Mouse (Mus musculus) erythroblast, embryonic 14.5 days (primary cell): ENCODE data around the gene Pptc7. TPM values are rescaled to one million over a fixed set of nuclear protein-coding genes. Genes with fewer than 3 reads are reported as not detected.

ENCODE experiments used
- H3K27me3 ChIP-seq: 2 replicates; pipeline ENCODE4 v1.6.1; 2012; ENCODE audit warnings: inconsistent platforms; ENCODE audit not compliant: control insufficient read depth
- H3K36me3 ChIP-seq: 2 replicates; pipeline ENCODE4 v1.6.1; 2012; ENCODE audit warnings: mild to moderate bottlenecking, inconsistent platforms; ENCODE audit not compliant: control insufficient read depth
- H3K4me1 ChIP-seq: 2 replicates; pipeline ENCODE4 v1.6.1; 2012; ENCODE audit warnings: inconsistent platforms; ENCODE audit not compliant: control insufficient read depth
- H3K4me3 ChIP-seq: replicated peaks from 2 replicates; pipeline ENCODE3; 2012; ENCODE audit warnings: moderate library complexity, mild to moderate bottlenecking, inconsistent platforms
- H3K9me3 ChIP-seq: 2 replicates; pipeline ENCODE4 v1.6.1; 2012; ENCODE audit warnings: low read length, inconsistent platforms, mixed read lengths; ENCODE audit not compliant: control insufficient read depth
- GATA1 ChIP-seq: IDR thresholded peaks from 2 replicates; pipeline ENCODE4 v1.6.1; 2012; ENCODE audit warnings: low read length, inconsistent platforms, mixed read lengths
- TAL1 ChIP-seq: IDR thresholded peaks from 3 replicates; pipeline ENCODE4 v1.6.1; 2012; ENCODE audit warnings: low read length, inconsistent platforms, mixed read lengths
- polyA plus RNA-seq: library from polyadenylated mRNA; stranded (reverse); fragments of >175 nt; gene quantifications from 2 replicates; pipeline ENCODE4 v1.2.3, GENCODE M21; 2012

The Pptc7 gene
- polyA plus RNA-seq, 1 experiment: 0.12 TPM

DNA sequence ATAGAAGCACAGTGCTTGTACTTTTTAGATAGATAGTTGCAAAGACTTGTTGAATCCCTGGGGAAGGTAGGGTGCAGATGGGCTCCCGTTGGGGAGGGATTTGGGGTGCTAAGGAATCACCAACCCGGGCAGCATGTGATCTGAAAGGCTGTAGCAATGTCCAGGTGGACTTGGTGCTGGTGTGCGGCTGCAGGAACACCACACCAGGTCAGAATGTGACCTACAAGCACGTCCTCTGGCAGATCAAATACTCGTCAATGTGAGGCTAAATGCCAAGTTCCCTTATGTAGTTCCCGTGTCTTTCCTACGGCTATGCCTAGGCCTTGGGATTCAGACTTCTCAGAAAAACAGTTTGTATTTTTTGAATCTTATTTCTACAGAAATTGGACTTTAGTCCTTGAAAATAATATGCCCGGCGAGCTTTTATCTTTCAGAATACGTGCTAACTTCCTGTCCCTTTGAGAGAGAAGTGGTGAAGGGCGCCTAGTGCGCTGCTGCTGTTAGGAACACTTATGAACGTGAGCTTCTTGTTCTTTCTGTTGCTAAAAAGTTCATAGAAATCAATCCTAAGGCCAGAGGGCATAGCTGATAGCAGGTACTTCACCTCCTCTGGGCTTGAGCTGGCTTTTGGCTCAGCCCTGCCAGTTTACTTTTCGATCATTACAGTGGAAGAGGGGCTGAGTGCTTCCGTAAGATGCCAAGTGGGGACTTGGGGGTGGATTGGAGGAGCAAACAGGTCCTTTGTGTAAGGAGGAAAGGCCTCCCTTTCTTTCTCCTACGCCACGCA is 7.6 kb downstream of the Pptc7 start:
- no peaks in the 10 kb centered on the region for H3K27me3 ChIP-seq
- no peak for TF ChIP-seq GATA1
- TF ChIP-seq TAL1: no peak
- peaks cover 56% of the 10 kb centered on the region for H3K36me3 ChIP-seq
- H3K4me3 ChIP-seq: peak overlapping the region; percentile 39
- no peaks in the 10 kb centered on the region for H3K9me3 ChIP-seq
- H3K4me1 ChIP-seq: peaks cover 61% of the 10 kb centered on the region

DNA sequence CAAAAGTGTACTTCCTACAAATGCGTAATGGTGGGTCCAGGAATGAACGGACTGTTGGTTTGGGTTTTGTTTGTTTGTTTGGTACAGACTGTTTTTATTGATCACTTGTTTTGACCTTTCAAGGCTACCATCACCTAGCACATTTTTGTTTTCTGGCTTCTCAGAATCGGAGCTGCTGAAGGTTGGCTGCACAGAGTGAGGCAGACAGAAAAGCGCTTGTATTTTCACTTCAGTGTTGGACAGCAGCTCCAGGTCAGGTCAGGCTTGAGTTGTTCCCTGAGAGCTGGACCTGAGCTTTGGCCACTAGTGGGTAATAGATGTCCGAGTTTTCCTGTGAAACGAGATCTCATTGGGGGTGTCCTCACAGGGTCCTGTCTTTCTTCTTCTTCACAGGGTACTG is 9.0 kb downstream of the Pptc7 start:
- Histone ChIP-seq H3K4me3 (no peak overlapping the region), H3K9me3 (no peaks in the 10 kb centered on the region), H3K27me3 (no peaks in the 10 kb centered on the region), H3K4me1 (peaks cover 49% of the 10 kb centered on the region), H3K36me3 (peaks cover 47% of the 10 kb centered on the region)
- TF ChIP-seq TAL1: no peak
- no peak for TF ChIP-seq GATA1

DNA sequence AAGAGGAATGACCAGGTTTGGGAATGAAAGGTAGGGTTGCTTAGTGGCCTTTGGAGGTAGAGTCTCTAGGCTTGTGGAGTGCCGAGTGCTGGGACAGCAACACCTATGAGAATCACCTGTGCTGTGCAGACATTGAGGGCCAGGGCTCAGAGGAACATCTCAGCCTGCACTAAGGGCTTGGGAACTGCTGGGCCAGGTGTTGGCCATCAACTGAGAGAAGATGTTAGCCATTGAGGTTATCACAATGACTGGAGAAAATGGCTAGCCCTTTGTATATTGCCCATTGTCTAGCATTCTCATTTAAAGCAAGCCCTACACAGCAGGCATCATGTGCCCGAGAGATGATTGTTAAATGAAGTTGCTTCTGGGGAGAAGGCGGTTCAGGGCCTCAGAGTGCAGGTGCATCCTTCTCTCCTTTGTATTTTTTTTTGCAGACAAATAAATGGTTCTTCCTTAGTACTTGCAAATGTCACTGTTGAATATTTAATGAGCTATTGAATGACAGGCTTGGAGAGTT is 10.1 kb downstream of the Pptc7 start:
- no peak overlapping the region for H3K4me3 ChIP-seq
- H3K36me3 ChIP-seq: peaks cover 39% of the 10 kb centered on the region
- no peak for TF ChIP-seq TAL1
- TF ChIP-seq GATA1: no peak
- H3K9me3 ChIP-seq: no peaks in the 10 kb centered on the region
- no peaks in the 10 kb centered on the region for H3K27me3 ChIP-seq
- H3K4me1 ChIP-seq: peaks cover 41% of the 10 kb centered on the region

DNA sequence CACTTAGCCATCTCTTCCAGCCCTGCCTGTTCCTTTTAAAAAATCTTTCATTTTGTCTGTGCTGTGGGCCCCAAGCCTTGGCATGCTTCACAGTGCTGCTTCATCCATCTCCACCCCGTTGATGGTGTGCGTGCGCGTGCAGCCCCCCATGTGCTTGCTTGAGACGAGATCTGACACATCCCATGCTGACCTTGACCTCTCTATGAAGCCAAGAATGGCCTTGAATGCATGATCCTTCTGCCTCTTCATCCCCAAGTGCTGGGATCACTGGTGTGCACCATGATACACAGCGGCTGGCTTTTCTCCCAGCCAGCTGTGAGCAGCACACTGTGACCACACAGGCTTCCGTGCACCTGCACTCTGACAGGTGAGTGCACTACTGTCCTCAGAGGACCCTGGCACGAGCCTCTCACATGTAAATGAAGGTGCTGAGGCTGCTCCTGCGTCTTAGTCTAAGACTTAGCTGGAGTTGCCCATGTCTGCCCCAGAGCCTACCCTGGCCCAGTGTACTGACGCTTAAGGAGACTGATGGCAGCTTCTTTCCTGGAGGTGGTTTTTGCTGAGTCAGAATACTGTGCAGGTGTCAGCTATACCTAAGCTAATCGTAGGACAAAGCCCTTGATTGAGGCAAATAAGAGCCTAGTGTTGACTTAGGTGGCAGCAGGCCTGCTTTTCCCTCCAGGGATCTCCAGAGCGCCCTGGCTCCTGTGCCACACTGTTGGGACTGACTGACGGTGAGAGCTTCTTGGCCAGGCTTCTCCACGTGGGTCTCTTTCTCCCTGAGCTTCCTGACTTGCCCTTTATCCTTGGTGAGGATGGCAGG is 11.2 kb downstream of the Pptc7 start:
- no peaks in the 10 kb centered on the region for H3K9me3 ChIP-seq
- no peak overlapping the region for H3K4me3 ChIP-seq
- TF ChIP-seq TAL1 (no peak), GATA1 (no peak)
- peaks cover 40% of the 10 kb centered on the region for H3K4me1 ChIP-seq
- H3K27me3 ChIP-seq: no peaks in the 10 kb centered on the region
- peaks cover 30% of the 10 kb centered on the region for H3K36me3 ChIP-seq

DNA sequence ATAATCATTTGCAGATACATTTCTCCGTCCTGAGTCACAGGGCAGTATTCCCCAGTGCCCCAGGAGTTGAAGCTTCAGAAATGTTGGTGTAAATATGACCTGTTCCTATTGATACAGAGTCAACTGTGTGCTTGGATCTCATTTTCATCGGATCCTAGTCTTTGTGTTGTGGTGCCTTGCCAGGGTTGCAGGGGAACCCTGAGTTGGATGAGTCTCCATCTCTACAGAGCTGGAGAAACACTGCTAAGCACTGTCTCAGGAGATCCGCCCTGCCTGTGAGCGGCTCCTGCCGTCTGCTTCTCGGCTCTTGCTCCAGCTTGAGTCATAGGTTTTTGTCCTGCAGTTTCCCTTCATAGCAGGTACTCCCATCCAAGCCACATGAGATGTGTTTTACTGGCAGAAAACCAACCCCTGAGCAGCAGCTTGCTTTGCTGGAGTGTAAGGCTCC is 15.9 kb downstream of the Pptc7 start:
- Histone ChIP-seq H3K4me1 (peaks cover 16% of the 10 kb centered on the region), H3K27me3 (no peaks in the 10 kb centered on the region), H3K36me3 (peaks cover 12% of the 10 kb centered on the region), H3K9me3 (no peaks in the 10 kb centered on the region), H3K4me3 (no peak overlapping the region)
- TF ChIP-seq GATA1: no peak
- TF ChIP-seq TAL1: no peak

DNA sequence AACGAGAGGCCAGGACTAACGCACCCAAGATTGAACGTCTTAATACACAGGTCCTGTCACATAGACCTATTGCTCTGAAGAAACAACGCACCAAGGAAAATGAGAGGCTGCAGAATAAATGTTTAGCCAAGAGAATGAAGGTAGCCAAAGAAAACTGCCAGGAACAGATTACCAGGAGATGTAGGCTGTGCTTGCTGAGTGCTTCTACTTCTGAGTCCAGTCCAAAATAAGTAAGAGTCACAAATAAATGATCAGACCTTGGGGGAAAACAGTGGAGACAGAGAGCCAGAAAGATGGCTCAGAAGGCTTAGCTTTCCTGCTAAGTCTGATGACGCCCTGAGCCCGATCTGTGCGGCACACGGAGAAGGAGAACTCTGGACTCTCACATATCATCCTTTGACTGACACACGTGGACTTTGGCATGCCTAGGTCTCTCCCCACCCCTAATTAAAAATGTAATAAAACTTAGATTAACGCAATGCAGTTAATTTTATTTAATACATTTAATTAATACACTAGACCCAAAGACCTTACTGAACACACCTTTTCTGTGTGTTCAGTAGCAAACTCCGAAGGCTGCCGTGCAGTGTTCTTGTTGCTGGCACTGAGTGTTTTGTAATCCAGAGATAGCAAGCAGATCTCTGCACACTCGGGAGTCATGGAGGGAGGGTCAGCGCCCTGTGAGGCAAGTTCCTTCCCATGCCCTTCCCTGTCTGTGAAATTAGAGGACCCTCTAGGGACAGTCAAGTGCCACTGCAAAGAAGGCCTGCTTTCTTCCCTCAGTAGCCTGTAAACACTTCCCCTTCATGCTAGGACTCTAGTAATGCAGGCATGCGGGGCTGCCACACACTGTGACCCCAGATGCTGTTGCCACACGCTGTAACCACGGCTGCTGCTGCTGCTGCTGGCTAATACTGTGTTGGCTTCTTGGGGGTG is 18.9 kb downstream of the Pptc7 start:
- peaks cover 13% of the 10 kb centered on the region for H3K4me1 ChIP-seq

DNA sequence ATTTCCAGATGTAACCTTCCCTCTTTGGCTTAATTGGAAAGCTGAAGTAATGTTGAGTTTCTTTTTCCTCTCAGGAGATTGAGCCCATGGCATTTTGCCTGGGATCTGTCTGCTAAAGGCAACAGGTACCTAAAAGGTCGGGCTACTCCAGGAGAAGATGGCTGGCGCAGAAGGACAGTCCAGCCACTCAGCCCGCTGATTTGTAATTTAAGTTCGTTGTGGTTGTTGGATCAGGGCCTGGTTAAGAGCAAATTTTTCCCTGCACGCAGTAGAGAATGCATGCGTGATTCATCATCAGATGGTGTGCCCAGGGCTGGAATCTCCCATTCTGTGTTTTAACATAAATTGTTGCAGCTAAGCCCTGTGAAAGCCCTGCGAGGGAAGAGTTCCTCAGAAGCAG is 19.8 kb downstream of the Pptc7 start:
- TF ChIP-seq GATA1 (no peak), TAL1 (no peak)
- Histone ChIP-seq H3K9me3 (no peaks in the 10 kb centered on the region), H3K4me1 (peaks cover 13% of the 10 kb centered on the region), H3K36me3 (peaks cover 22% of the 10 kb centered on the region), H3K27me3 (no peaks in the 10 kb centered on the region), H3K4me3 (no peak overlapping the region)

More for the DNA sequence above, 18.9 kb downstream of the Pptc7 start:
- H3K36me3 ChIP-seq: peaks cover 13% of the 10 kb centered on the region
- no peaks in the 10 kb centered on the region for H3K27me3 ChIP-seq
- H3K9me3 ChIP-seq: no peaks in the 10 kb centered on the region
- no peak overlapping the region for H3K4me3 ChIP-seq
- TF ChIP-seq GATA1: no peak
- no peak for TF ChIP-seq TAL1

DNA sequence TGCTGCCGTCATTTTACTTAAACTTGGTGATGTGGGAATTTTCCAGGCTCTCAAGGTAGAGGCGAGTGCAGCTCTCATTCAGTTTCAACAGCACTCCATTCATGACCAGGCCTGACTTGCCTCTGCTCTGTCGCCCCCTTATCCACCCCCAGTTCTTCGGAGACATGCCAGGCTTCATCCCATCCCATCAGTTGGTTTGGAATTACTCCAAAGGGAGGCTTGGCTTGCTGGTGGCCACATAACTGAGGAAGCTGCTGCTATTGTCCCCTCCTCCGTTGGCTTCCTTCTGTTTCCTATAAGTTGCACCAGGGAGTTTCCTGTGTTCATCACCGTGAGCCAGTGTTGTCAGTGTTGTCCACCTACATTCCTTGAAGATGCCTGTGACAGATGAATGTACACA is 20.4 kb downstream of the Pptc7 start:
- Histone ChIP-seq H3K36me3 (peaks cover 25% of the 10 kb centered on the region), H3K4me1 (peaks cover 13% of the 10 kb centered on the region), H3K9me3 (no peaks in the 10 kb centered on the region), H3K27me3 (no peaks in the 10 kb centered on the region), H3K4me3 (no peak overlapping the region)
- TF ChIP-seq GATA1 (no peak), TAL1 (no peak)
